Mouse (Mus musculus) heart, adult 2 months (tissue): ENCODE results near the gene Ubn2. TPM values are rescaled to one million over a fixed set of nuclear protein-coding genes. Genes with fewer than 3 reads are reported as not detected.

Source experiments
- DNase-seq, 2 experiments: peaks; one replicate each; pipeline ENCODE4 v3.0.0; 2021
- H3K27ac ChIP-seq: fragments of 200-600 bp; 2 replicates; pipeline ENCODE4 v1.8.1; 2022
- H3K27me3 ChIP-seq: fragments of 200-500 bp; 2 replicates; pipeline ENCODE4 v1.6.1; 2012; ENCODE audit warnings: mild to moderate bottlenecking, low read length, inconsistent platforms, mixed read lengths; ENCODE audit not compliant: control insufficient read depth, insufficient read depth
- H3K36me3 ChIP-seq: fragments of 200-500 bp; 2 replicates; pipeline ENCODE4 v1.6.1; 2012; ENCODE audit warnings: low read length, inconsistent platforms; ENCODE audit not compliant: control insufficient read depth, insufficient read depth
- H3K4me1 ChIP-seq: fragments of 200-500 bp; 2 replicates; pipeline ENCODE4 v1.6.1; 2011; ENCODE audit warnings: low read length; ENCODE audit not compliant: control insufficient read depth, insufficient read depth
- H3K4me3 ChIP-seq: fragments of 200-600 bp; 2 replicates; pipeline ENCODE4 v1.8.1; 2022
- H3K79me2 ChIP-seq: fragments of 200-500 bp; replicated peaks from 2 replicates; pipeline ENCODE4 v1.6.1; 2012; ENCODE audit warnings: mild to moderate bottlenecking, inconsistent platforms, low read length, moderate library complexity, mixed read lengths; ENCODE audit not compliant: control insufficient read depth, insufficient read depth
- H3K9ac ChIP-seq: fragments of 200-500 bp; 2 replicates; pipeline ENCODE4 v1.6.1; 2012; ENCODE audit warnings: low read depth, mild to moderate bottlenecking, control low read depth, inconsistent platforms, low read length, mixed read lengths
- CTCF ChIP-seq: fragments of 200-600 bp; IDR thresholded peaks from 2 replicates; pipeline ENCODE4 v1.8.1; 2022; ENCODE audit warnings: antibody characterized with exemption, mild to moderate bottlenecking, moderate library complexity
- EP300 ChIP-seq: fragments of 200-500 bp; IDR thresholded peaks from 2 replicates; pipeline ENCODE4 v1.6.1; 2011; ENCODE audit warnings: low read depth, low read length, control low read depth; ENCODE audit not compliant: insufficient read depth
- POLR2A ChIP-seq: fragments of 200-500 bp; IDR thresholded peaks from 2 replicates; pipeline ENCODE4 v1.6.1; 2011; ENCODE audit warnings: mild to moderate bottlenecking, low read depth, low read length, control low read depth; ENCODE audit not compliant: insufficient read depth
- WGBS: fragments of 180-500 bp; shearing (Covaris S2); methylation state at CpG from one replicate; pipeline ENCODE4 v1.1.7; 2018; 5-methylcytosine and 5-hydroxymethylcytosine counted together
- intact Hi-C: fragments of 180-260 bp; cut with DNase I; formaldehyde crosslinking; loops from one replicate; pipeline ENCODE4 v1.15.1; 2025
- microRNA-seq, 2 experiments: library from miRNA; unstranded; fragments of <30 nt; microRNA quantifications; one replicate each; pipeline ENCODE4 v1.2.0; 2021
- polyA plus RNA-seq: library from polyadenylated mRNA; depleted of rRNA; stranded (reverse); fragments of >200 nt; gene quantifications from 2 replicates; pipeline ENCODE4 v1.2.3, GENCODE M21; 2012; rRNA removed
- total RNA-seq, 2 experiments: library from RNA; stranded (reverse); gene quantifications; 2 replicates each; pipeline ENCODE4 v1.2.3; 2021

The Ubn2 gene
- total and polyA plus RNA-seq, 3 experiments = 5.1 to 24.7 (median 23.2) TPM

- H3K4me1 ChIP-seq = peaks cover 5% of the 10 kb centered on the region
- H3K4me3 ChIP-seq = peak overlapping the region; percentile 64
- H3K36me3 ChIP-seq = peaks cover 17% of the 10 kb centered on the region
- TF ChIP-seq POLR2A (peak; percentile 73), CTCF (no peak)
- H3K27me3 ChIP-seq = no peaks in the 10 kb centered on the region
- H3K9ac ChIP-seq = peak overlapping the region; percentile 79
- intact Hi-C loops = no loop called here
- peak overlapping the region; percentile 97 for H3K27ac ChIP-seq
- H3K79me2 ChIP-seq = peaks cover 3% of the 10 kb centered on the region
- DNase-seq = peak; percentile 99
- whole genome bisulfite sequencing = under 1% methylated on average over 32 of the region's 32 CpGs
These were observed 118.4 kb downstream of the Ubn2 start for GRCm38 (mm10) chr6:38551989-38552635.

- 6% methylated on average over 5 of the region's 5 CpGs for WGBS
- Histone ChIP-seq H3K27me3 (no peaks in the 10 kb centered on the region), H3K27ac (peak overlapping the region; percentile 97), H3K36me3 (peaks cover 22% of the 10 kb centered on the region), H3K4me1 (peaks cover 5% of the 10 kb centered on the region), H3K4me3 (peak overlapping the region; percentile 64), H3K79me2 (peaks cover 3% of the 10 kb centered on the region), H3K9ac (no peak overlapping the region)
- TF ChIP-seq CTCF (no peak), EP300 (no peak), POLR2A (no peak)
- DNase-seq = no peak
- intact Hi-C loops = no loop called here
These were observed 118.9 kb downstream of the Ubn2 start for GRCm38 (mm10) chr6:38552636-38553000.

Small RNA genes lying within 50 kb of the gene (microRNA-seq; reads per million reads assigned to microRNA genes)
- gene Mir7670 = 0.39 to 0.56 reads per million in 2 experiments

Other genes with a start within 250 kb of the Ubn2 start
- 1 to 10 TPM; 1.1 to 1.5 TPM for gene D630045J12Rik, start 179.9 kb upstream of the Ubn2 start, total RNA-seq
- 0.78 and 1.5 TPM in 2 replicates for gene D630045J12Rik, start 179.9 kb upstream of the Ubn2 start, polyA plus RNA-seq
- gene Zc3hav1l, start 134.7 kb upstream of the Ubn2 start, total RNA-seq = 1 to 10 TPM; 1.0 to 1.6 TPM
- gene Zc3hav1l, start 134.7 kb upstream of the Ubn2 start, polyA plus RNA-seq = 1.5 and 3.8 TPM in 2 replicates
- gene Zc3hav1, start 79.3 kb upstream of the Ubn2 start, total RNA-seq = 10 to 100 TPM; 13.9 to 14.6 TPM
- gene Zc3hav1, start 79.3 kb upstream of the Ubn2 start, polyA plus RNA-seq = 7.9 and 11.2 TPM in 2 replicates
- 1 to 10 TPM; 1.7 to 1.9 TPM for gene Ttc26, start 52.5 kb upstream of the Ubn2 start, total RNA-seq
- 0.66 and 1.3 TPM in 2 replicates for gene Ttc26, start 52.5 kb upstream of the Ubn2 start, polyA plus RNA-seq
- 100 to 1,000 TPM; 221 to 266 TPM for gene Fmc1, start 99.6 kb downstream of the Ubn2 start, total RNA-seq
- gene Fmc1, start 99.6 kb downstream of the Ubn2 start, polyA plus RNA-seq = 415 and 493 TPM in 2 replicates
- gene Luc7l2, start 117.4 kb downstream of the Ubn2 start, total RNA-seq = 10 to 100 TPM; 91.7 to 99.9 TPM
- gene Luc7l2, start 117.4 kb downstream of the Ubn2 start, polyA plus RNA-seq = 28.1 and 45.7 TPM in 2 replicates
- under 1 TPM; 0.21 to 0.43 TPM for gene Klrg2, start 203.3 kb downstream of the Ubn2 start, total RNA-seq
- 0.23 and 0.33 TPM in 2 replicates for gene Klrg2, start 203.3 kb downstream of the Ubn2 start, polyA plus RNA-seq
- gene Clec2l, start 229.1 kb downstream of the Ubn2 start, total RNA-seq = under 1 TPM; 0.52 to 0.84 TPM
- gene Clec2l, start 229.1 kb downstream of the Ubn2 start, polyA plus RNA-seq = 5.9 and 6.7 TPM in 2 replicates